Mouse (Mus musculus) C2C12 (cell line): ENCODE data around the gene Rspry1.

Experiments
- CEBPB ChIP-seq: IDR thresholded peaks from one replicate; pipeline ENCODE4 v1.6.1; 2011; ENCODE audit warnings: low read depth, mild to moderate bottlenecking, control low read depth, moderate library complexity
- CTCF ChIP-seq: IDR thresholded peaks from one replicate; pipeline ENCODE4 v1.5.1; 2011; ENCODE audit not compliant: control insufficient read depth, insufficient read depth, insufficient read length
- FOSL1 ChIP-seq: IDR thresholded peaks from one replicate; pipeline ENCODE4 v1.8.0; 2011; ENCODE audit warnings: mild to moderate bottlenecking, low read length; ENCODE audit not compliant: poor library complexity, insufficient read depth, severe bottlenecking
- MAX ChIP-seq: IDR thresholded peaks from one replicate; pipeline ENCODE4 v1.6.1; 2011; ENCODE audit warnings: mild to moderate bottlenecking, control low read depth
- MYOD1 ChIP-seq: IDR thresholded peaks from one replicate; pipeline ENCODE4 v1.6.1; 2011; ENCODE audit warnings: low read depth; ENCODE audit not compliant: control insufficient read depth, insufficient read length
- MYOG ChIP-seq: IDR thresholded peaks from one replicate; pipeline ENCODE4 v1.6.1; 2011; ENCODE audit not compliant: control insufficient read depth, insufficient read length; ENCODE audit errors: extremely low read depth
- USF1 ChIP-seq: IDR thresholded peaks from one replicate; pipeline ENCODE4 v1.6.1; 2011; ENCODE audit warnings: low read depth, mild to moderate bottlenecking, control low read depth, moderate library complexity

GRCm38 (mm10) chr8:94646165-94646564 is 44.4 kb downstream of the Rspry1 start:
- no peak for TF ChIP-seq FOSL1
- TF ChIP-seq CTCF, result no peak
- no peak for TF ChIP-seq MYOG
- no peak for TF ChIP-seq USF1
- TF ChIP-seq CEBPB, result no peak
- no peak for TF ChIP-seq MAX
- no peak for TF ChIP-seq MYOD1
